Mouse (Mus musculus) frontal cortex, postnatal 36 days (tissue): ENCODE results near the gene Car2.

ENCODE experiments used
- DNase-seq, 2 experiments: peaks; one replicate each; pipeline ENCODE4 v3.0.0; 2022; ENCODE audit warnings: low spot score in 2 of 2

Car2 gene

DNA sequence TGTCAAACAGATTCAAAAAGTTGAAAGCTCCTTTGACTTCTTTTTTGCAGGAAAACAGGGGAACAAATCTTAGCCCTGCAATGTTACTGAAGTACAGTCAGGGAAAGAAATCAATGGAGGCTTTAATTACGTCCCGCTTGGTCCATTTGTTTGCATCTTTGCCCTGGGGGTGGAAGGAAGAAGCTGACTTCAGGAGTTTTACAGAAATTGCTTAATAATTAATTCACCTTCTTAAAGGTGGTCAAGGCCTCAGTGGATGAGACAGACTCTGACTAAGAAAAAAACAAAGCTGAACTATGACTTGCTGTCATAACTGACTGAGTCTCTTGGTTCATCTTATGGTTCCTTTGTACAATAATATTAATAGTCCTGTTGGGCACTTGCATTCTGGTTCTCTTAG is 59.6 kb downstream of the Car2 start:
- DNase-seq: no peak

DNA sequence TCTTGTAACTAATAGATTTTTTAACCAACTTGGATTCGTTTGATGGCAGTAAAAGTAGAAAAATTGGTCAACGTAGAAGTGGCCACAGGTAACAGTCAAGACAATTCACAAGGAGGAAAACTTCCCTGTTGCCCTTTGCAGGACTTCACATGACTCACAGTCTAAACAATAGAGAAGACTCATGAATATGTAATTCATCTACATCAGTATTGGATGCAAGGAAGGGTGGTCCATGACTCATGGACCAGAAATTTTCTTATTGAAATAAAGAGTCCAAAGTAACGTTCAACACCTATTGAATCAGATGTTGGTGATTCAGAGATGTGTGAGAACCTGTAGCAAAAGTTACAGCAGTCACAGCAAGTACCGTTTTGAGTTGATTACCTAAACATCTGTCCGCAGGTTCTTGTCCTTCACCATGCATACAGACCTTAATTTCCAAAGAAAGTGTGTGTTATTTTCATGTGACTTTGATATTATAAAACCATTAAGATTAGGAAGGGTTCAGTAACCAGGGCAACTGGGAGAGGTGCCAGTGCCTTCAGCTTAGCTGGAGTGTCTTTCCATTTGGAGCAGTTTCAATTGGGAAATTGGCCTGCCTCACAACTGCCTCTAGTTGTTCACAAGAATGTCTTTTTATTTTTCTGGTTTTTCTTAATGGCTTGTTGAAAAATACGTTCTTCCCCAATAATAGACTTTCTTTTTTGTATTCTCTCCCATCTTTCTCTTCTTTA is 62.2 kb downstream of the Car2 start:
- DNase-seq: peak; percentile 6 to 49

DNA sequence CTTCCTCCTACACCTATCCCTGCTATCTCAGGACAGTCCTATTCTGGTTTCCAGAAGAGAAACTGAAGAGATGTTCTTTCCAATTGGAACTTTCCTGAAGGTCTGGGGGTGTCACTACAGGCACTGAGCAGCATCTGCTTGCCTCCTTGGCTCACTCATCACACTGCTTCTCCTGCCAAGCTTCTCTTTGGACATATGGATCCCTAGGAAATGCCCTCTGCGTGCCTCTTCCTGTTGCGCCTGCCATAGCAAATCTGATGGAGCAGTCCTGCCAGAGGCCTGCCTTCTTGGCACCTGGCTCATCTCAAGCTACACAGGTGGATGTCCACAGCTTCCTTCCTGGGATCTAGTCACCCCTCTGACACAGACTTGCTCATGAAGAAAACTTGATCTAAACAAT is 64.0 kb downstream of the Car2 start:
- DNase-seq: peak in 1 of 2 experiments; percentile 4
